Mouse (Mus musculus): ENCODE results near the gene Bglap. TPM values are rescaled to one million over a fixed set of nuclear protein-coding genes. Genes with fewer than 3 reads are reported as not detected.

Gene Bglap
- polyA plus RNA-seq, 1 experiment from 2014 or later: not detected

- peak overlapping the region; percentile 82 for H3K27ac ChIP-seq (replicated peaks; ENCODE audit: low read depth, low read length)
- H3K9ac ChIP-seq (replicated peaks; ENCODE audit: low read length): peak overlapping the region; percentile 96
- no peaks in the 10 kb centered on the region for H3K36me3 ChIP-seq (replicated peaks; ENCODE audit: control insufficient read depth, insufficient read depth, low read depth, low read length)
- peak overlapping the region; percentile 74 for H3K4me2 ChIP-seq (ENCODE audit: low read depth, low read length)
- ATAC-seq (replicated peaks; ENCODE audit: insufficient number of reproducible peaks, low FRiP score, low TSS enrichment, low read depth): peak; percentile 57
- H3K9me3 ChIP-seq (replicated peaks; ENCODE audit: control insufficient read depth, low read length): no peaks in the 10 kb centered on the region
- H3K4me3 ChIP-seq (ENCODE audit: low read depth, low read length): peak overlapping the region; percentile 89
- no peak for DNase-seq (ENCODE audit: low spot score)
- H3K27me3 ChIP-seq (ENCODE audit: control insufficient read depth, insufficient read depth, low read length): no peaks in the 10 kb centered on the region
- 1% methylated on average over 27 of the region's 27 CpGs for WGBS
- H3K4me1 ChIP-seq (ENCODE audit: control insufficient read depth, insufficient read depth, low read length): 0 out of 2 replicates have a peak, but pooled peaks cover 3% of the 10 kb centered on the region
These were observed 48.7 kb downstream of the Bglap start for GRCm38 (mm10) chr3:88335436-88336053.

- ATAC-seq (replicated peaks; ENCODE audit: insufficient number of reproducible peaks, low FRiP score, low TSS enrichment, low read depth) (no peak), DNase-seq (ENCODE audit: low spot score) (no peak)
- WGBS: 40% methylated on average over 3 of the region's 3 CpGs
- H3K4me3 ChIP-seq (ENCODE audit: low read depth, low read length): peak overlapping the region; percentile 89
- H3K9ac ChIP-seq (replicated peaks; ENCODE audit: low read length): peak overlapping the region; percentile 96
- H3K27ac ChIP-seq (replicated peaks; ENCODE audit: low read depth, low read length): no peak overlapping the region
- 0 out of 2 replicates have a peak, but pooled peaks cover 3% of the 10 kb centered on the region for H3K4me1 ChIP-seq (ENCODE audit: control insufficient read depth, insufficient read depth, low read length)
- no peaks in the 10 kb centered on the region for H3K27me3 ChIP-seq (ENCODE audit: control insufficient read depth, insufficient read depth, low read length)
- no peaks in the 10 kb centered on the region for H3K9me3 ChIP-seq (replicated peaks; ENCODE audit: control insufficient read depth, low read length)
- no peaks in the 10 kb centered on the region for H3K36me3 ChIP-seq (replicated peaks; ENCODE audit: control insufficient read depth, insufficient read depth, low read depth, low read length)
- H3K4me2 ChIP-seq (ENCODE audit: low read depth, low read length): peak overlapping the region; percentile 74
These were observed 49.3 kb downstream of the Bglap start for GRCm38 (mm10) chr3:88334902-88335435.

- no peak for ATAC-seq (replicated peaks; ENCODE audit: insufficient number of reproducible peaks, low FRiP score, low TSS enrichment, low read depth)
- Histone ChIP-seq H3K27me3 (ENCODE audit: control insufficient read depth, insufficient read depth, low read length) (no peaks in the 10 kb centered on the region), H3K9me3 (replicated peaks; ENCODE audit: control insufficient read depth, low read length) (no peaks in the 10 kb centered on the region), H3K4me3 (ENCODE audit: low read depth, low read length) (no peak overlapping the region), H3K4me2 (ENCODE audit: low read depth, low read length) (no peak overlapping the region), H3K4me1 (ENCODE audit: control insufficient read depth, insufficient read depth, low read length) (0 out of 2 replicates have a peak, but pooled peaks cover 3% of the 10 kb centered on the region), H3K36me3 (replicated peaks; ENCODE audit: control insufficient read depth, insufficient read depth, low read depth, low read length) (no peaks in the 10 kb centered on the region), H3K27ac (replicated peaks; ENCODE audit: low read depth, low read length) (no peak overlapping the region), H3K9ac (replicated peaks; ENCODE audit: low read length) (peak overlapping the region; percentile 34)
- 39% methylated on average over 12 of the region's 12 CpGs for WGBS
- DNase-seq (ENCODE audit: low spot score): no peak
These were observed 50.1 kb downstream of the Bglap start for GRCm38 (mm10) chr3:88334029-88334658.

Other genes starting within 250 kb of the Bglap start
- 11.5 and 12.5 TPM in 2 replicates for gene Mef2d, start 242.1 kb downstream of the Bglap start, polyA plus RNA-seq (2014; fragmentation: Nextera tagmentation; extraction: Ambion mirVana)
- gene Rhbg, start 129.8 kb downstream of the Bglap start, polyA plus RNA-seq (2014; fragmentation: Nextera tagmentation; extraction: Ambion mirVana): 0.25 and 0.26 TPM in 2 replicates
- 0.36 TPM in 1 of 2 replicates, not detected in the other for gene Gm38392, start 97.3 kb downstream of the Bglap start, polyA plus RNA-seq (2014; fragmentation: Nextera tagmentation; extraction: Ambion mirVana)
- gene Tsacc, start 87.5 kb downstream of the Bglap start, polyA plus RNA-seq (2014; fragmentation: Nextera tagmentation; extraction: Ambion mirVana): 9.8 and 13.1 TPM in 2 replicates
- 784 and 788 TPM in 2 replicates for gene Cct3, start 87.3 kb downstream of the Bglap start, polyA plus RNA-seq (2014; fragmentation: Nextera tagmentation; extraction: Ambion mirVana)
- gene Glmp, start 59.4 kb downstream of the Bglap start, polyA plus RNA-seq (2014; fragmentation: Nextera tagmentation; extraction: Ambion mirVana): 77.9 and 87.3 TPM in 2 replicates
- gene Tmem79, start 48.3 kb downstream of the Bglap start, polyA plus RNA-seq (2014; fragmentation: Nextera tagmentation; extraction: Ambion mirVana): 2.1 and 2.8 TPM in 2 replicates
- 33.3 and 39.3 TPM in 2 replicates for gene Smg5, start 48.2 kb downstream of the Bglap start, polyA plus RNA-seq (2014; fragmentation: Nextera tagmentation; extraction: Ambion mirVana)
- 0.60 and 0.82 TPM in 2 replicates for gene Paqr6, start 19.9 kb downstream of the Bglap start, polyA plus RNA-seq (2014; fragmentation: Nextera tagmentation; extraction: Ambion mirVana)
- 0.32 TPM in 1 of 2 replicates, not detected in the other for gene Bglap3, start 11.7 kb downstream of the Bglap start, polyA plus RNA-seq (2014; fragmentation: Nextera tagmentation; extraction: Ambion mirVana)
- gene Bglap2, start 5.8 kb downstream of the Bglap start, polyA plus RNA-seq (2014; fragmentation: Nextera tagmentation; extraction: Ambion mirVana): not detected in 2 replicates
- 157 and 161 TPM in 2 replicates for gene Pmf1, start 25.9 kb upstream of the Bglap start, polyA plus RNA-seq (2014; fragmentation: Nextera tagmentation; extraction: Ambion mirVana)
- gene Slc25a44, start 40.7 kb upstream of the Bglap start, polyA plus RNA-seq (2014; fragmentation: Nextera tagmentation; extraction: Ambion mirVana): 17.1 and 19.2 TPM in 2 replicates
- 5.3 and 6.5 TPM in 2 replicates for gene Sema4a, start 76.7 kb upstream of the Bglap start, polyA plus RNA-seq (2014; fragmentation: Nextera tagmentation; extraction: Ambion mirVana)
- gene Lmna, start 125.5 kb upstream of the Bglap start, polyA plus RNA-seq (2014; fragmentation: Nextera tagmentation; extraction: Ambion mirVana): 28.7 and 30.5 TPM in 2 replicates
- gene Mex3a, start 147.9 kb upstream of the Bglap start, polyA plus RNA-seq (2014; fragmentation: Nextera tagmentation; extraction: Ambion mirVana): 40.1 and 41.0 TPM in 2 replicates
- 3.7 and 4.0 TPM in 2 replicates for gene Rab25, start 163.8 kb upstream of the Bglap start, polyA plus RNA-seq (2014; fragmentation: Nextera tagmentation; extraction: Ambion mirVana)
- gene Lamtor2, start 168.6 kb upstream of the Bglap start, polyA plus RNA-seq (2014; fragmentation: Nextera tagmentation; extraction: Ambion mirVana): 77.4 and 82.0 TPM in 2 replicates
- 62.1 and 73.3 TPM in 2 replicates for gene Ubqln4, start 169.3 kb upstream of the Bglap start, polyA plus RNA-seq (2014; fragmentation: Nextera tagmentation; extraction: Ambion mirVana)
- gene Ssr2, start 191.4 kb upstream of the Bglap start, polyA plus RNA-seq (2014; fragmentation: Nextera tagmentation; extraction: Ambion mirVana): 184 and 201 TPM in 2 replicates
- 82.2 and 89.3 TPM in 2 replicates for gene Arhgef2, start 221.5 kb upstream of the Bglap start, polyA plus RNA-seq (2014; fragmentation: Nextera tagmentation; extraction: Ambion mirVana)

Measured in embryonic facial prominence, embryonic 11.5 days (tissue).